Mouse (Mus musculus): ENCODE data around the gene 1700001C19Rik. TPM values are rescaled to one million over a fixed set of nuclear protein-coding genes. Genes with fewer than 3 reads are reported as not detected.

Gene 1700001C19Rik
- total and polyA plus RNA-seq, 2 experiments from 2014 or later: 0.14 to 0.35 TPM

DNA sequence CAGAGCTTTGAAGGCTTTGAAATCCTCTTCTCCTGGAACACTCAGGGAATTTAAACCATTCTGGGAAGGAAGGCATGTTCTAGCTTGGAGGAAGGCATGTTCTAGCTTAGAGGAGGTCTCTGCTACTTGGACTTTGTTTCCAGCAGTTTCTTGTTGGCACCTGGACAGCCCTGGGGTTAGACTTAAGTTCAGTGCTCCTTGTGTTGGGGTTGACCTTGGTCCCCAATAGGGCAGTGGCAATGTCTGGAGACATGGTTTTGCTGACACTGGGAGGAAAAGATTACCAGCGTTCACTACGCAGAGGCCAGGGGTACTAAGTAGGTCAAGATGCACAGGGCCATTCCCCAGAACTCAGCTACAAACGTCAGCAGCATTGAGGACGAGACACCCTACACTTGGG, 38.0 kb upstream of the 1700001C19Rik start:
- WGBS: 86% methylated on average over 4 of the region's 4 CpGs
- DNase-seq (no peak), ATAC-seq (no peak)
- Histone ChIP-seq H3K27ac (ENCODE audit: low read depth, low read length) (no peak overlapping the region), H3K4me1 (ENCODE audit: insufficient read depth) (no peaks in the 10 kb centered on the region), H3K36me3 (ENCODE audit: insufficient read depth) (no peaks in the 10 kb centered on the region), H3K9ac (no peak overlapping the region), H3K27me3 (ENCODE audit: insufficient read depth, low read length) (no peaks in the 10 kb centered on the region), H3K4me2 (ENCODE audit: low read depth) (no peak overlapping the region), H3K9me3 (ENCODE audit: low read length) (no peaks in the 10 kb centered on the region), H3K4me3 (ENCODE audit: low read depth, low read length) (no peak overlapping the region)
- no peak for TF ChIP-seq CTCF (IDR thresholded peaks at IDR 0.05; ENCODE audit: low read depth)

DNA sequence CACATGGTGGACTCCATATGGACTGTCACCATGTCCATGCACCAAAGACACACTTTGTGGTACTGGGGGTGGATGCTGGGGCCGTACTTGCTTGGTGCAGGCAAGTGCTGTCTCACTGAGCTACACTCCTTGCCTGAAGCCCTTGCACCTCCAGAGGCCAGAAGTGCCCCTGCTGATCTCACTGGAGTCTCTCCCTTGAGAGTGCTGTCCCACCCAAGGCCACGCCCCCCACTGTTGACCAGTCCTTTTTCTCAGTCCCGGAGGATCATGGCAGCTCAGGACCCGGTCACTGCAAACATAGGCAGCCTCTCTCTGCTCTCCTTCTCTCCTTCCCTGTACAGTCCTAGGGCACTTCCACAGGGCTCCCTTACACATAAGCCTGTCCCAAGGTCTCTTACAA, 37.1 kb upstream of the 1700001C19Rik start:
- no peak overlapping the region for H3K9ac ChIP-seq
- H3K36me3 ChIP-seq (ENCODE audit: insufficient read depth): no peaks in the 10 kb centered on the region
- no peak for TF ChIP-seq CTCF (IDR thresholded peaks at IDR 0.05; ENCODE audit: low read depth)
- no peak overlapping the region for H3K4me2 ChIP-seq (ENCODE audit: low read depth)
- 93% methylated on average over 4 of the region's 4 CpGs for WGBS
- ATAC-seq (no peak), DNase-seq (no peak)
- H3K4me3 ChIP-seq (ENCODE audit: low read depth, low read length): no peak overlapping the region
- H3K27me3 ChIP-seq (ENCODE audit: insufficient read depth, low read length): no peaks in the 10 kb centered on the region
- H3K27ac ChIP-seq (ENCODE audit: low read depth, low read length): no peak overlapping the region
- H3K4me1 ChIP-seq (ENCODE audit: insufficient read depth): no peaks in the 10 kb centered on the region
- no peaks in the 10 kb centered on the region for H3K9me3 ChIP-seq (ENCODE audit: low read length)

DNA sequence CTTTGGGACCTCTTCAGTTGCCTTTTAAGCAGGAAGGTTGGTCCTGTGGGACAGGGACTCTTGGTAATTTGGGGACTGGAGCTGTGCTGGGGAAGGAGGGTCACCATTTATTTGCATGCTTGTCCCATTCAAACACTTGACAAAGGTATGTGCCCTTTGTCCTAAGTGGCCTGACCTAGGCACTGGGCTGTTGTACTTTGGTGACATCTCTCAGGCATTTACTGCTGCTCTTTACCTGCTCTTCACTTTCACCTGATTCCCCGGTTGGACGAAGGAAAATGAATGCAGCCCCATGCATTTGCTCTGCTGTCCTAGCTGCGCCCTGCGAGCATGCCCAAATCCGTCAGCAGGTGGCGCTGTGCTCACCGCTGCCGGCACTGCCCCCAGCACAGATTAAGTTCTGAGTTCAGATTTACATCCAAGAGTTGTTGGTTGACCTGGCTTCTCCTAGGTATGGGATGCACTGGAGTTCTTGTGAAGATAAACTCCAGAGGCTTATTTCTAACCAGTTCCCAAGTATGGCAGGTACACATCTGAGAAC, 36.3 kb upstream of the 1700001C19Rik start:
- Histone ChIP-seq H3K9me3 (ENCODE audit: low read length) (no peaks in the 10 kb centered on the region), H3K36me3 (ENCODE audit: insufficient read depth) (no peaks in the 10 kb centered on the region), H3K4me2 (ENCODE audit: low read depth) (no peak overlapping the region), H3K27ac (ENCODE audit: low read depth, low read length) (no peak overlapping the region), H3K9ac (no peak overlapping the region), H3K4me1 (ENCODE audit: insufficient read depth) (no peaks in the 10 kb centered on the region), H3K4me3 (ENCODE audit: low read depth, low read length) (no peak overlapping the region), H3K27me3 (ENCODE audit: insufficient read depth, low read length) (peaks cover 1% of the 10 kb centered on the region)
- TF ChIP-seq CTCF (IDR thresholded peaks at IDR 0.05; ENCODE audit: low read depth): peak; percentile 74
- WGBS: 18% methylated on average over 8 of the region's 8 CpGs
- DNase-seq (no peak), ATAC-seq (no peak)

DNA sequence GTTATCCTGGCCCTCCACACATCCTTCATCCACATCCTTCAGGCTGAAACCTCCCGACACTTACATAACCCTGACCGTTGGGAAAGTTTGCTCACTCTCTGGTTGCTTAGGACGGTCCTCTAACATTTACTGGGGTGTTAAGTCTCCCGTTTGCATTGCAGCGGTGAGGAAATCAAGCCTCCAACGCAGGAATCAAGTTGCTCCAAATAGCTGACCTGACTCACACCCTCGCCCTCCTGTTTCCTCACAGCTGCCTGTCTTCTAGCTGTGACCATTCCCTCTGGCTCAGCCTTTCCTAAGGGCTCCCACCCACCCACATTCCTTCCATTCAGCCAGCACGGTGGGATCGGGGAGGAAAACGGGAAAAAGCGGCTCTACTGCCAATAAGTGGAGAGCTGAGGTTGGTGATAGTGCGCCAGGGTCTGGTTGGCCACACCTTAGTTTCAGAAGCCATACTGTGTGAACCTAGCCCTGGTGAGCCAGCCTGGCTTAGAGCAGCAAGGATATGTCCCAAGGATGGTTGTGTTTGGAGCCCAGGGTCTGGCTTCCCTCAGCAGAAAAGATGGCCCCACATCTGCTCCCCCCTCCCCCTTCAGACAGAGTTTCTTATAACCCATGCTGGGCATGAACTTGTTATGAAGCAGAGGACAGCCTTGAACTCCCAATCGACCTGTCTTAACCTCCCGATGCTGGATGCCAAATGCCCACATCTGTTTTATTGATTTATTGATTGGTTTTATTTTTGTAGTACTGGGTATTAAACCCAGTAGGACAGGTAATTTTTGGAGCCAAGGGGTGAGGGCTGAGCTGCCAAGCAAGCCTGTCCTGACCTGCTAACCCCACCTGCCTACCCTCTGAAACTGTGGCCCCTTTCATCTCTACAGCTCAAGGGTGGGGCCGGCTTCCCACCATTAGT, 35.5 kb upstream of the 1700001C19Rik start:
- H3K9ac ChIP-seq: no peak overlapping the region
- no peaks in the 10 kb centered on the region for H3K9me3 ChIP-seq (ENCODE audit: low read length)
- no peak for TF ChIP-seq CTCF (IDR thresholded peaks at IDR 0.05; ENCODE audit: low read depth)
- no peaks in the 10 kb centered on the region for H3K4me1 ChIP-seq (ENCODE audit: insufficient read depth)
- DNase-seq (no peak), ATAC-seq (no peak)
- WGBS: 52% methylated on average over 15 of the region's 15 CpGs
- H3K4me3 ChIP-seq (ENCODE audit: low read depth, low read length): no peak overlapping the region
- no peaks in the 10 kb centered on the region for H3K36me3 ChIP-seq (ENCODE audit: insufficient read depth)
- peaks cover 7% of the 10 kb centered on the region for H3K27me3 ChIP-seq (ENCODE audit: insufficient read depth, low read length)
- no peak overlapping the region for H3K4me2 ChIP-seq (ENCODE audit: low read depth)
- H3K27ac ChIP-seq (ENCODE audit: low read depth, low read length): no peak overlapping the region

DNA sequence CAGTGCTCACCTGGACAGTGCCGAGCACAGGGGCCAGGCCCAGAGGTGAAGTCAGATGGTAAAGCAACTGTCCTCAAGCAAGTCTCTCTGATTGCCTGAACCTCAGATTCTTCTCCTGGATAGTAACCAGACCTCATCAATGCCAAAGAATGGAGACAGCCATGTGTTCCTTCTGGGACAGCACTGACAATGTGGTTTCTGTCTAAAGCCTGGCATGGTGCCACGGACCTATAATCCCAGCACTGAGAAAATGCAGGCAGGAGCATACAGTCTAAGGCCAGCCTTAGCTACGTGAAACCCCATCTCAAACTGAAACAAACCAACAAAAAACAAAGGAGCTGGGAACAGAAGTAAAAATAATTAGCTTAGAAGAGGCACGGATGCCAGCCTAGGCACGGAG, 33.5 kb upstream of the 1700001C19Rik start:
- Histone ChIP-seq H3K9ac (no peak overlapping the region), H3K4me2 (ENCODE audit: low read depth) (no peak overlapping the region), H3K9me3 (ENCODE audit: low read length) (no peaks in the 10 kb centered on the region), H3K27ac (ENCODE audit: low read depth, low read length) (no peak overlapping the region), H3K4me3 (ENCODE audit: low read depth, low read length) (no peak overlapping the region), H3K36me3 (ENCODE audit: insufficient read depth) (no peaks in the 10 kb centered on the region), H3K4me1 (ENCODE audit: insufficient read depth) (no peaks in the 10 kb centered on the region), H3K27me3 (ENCODE audit: insufficient read depth, low read length) (peaks cover 11% of the 10 kb centered on the region)
- TF ChIP-seq CTCF (IDR thresholded peaks at IDR 0.05; ENCODE audit: low read depth): no peak
- WGBS: 36% methylated on average over 5 of the region's 5 CpGs
- ATAC-seq: no peak
- peak; percentile 36 for DNase-seq

DNA sequence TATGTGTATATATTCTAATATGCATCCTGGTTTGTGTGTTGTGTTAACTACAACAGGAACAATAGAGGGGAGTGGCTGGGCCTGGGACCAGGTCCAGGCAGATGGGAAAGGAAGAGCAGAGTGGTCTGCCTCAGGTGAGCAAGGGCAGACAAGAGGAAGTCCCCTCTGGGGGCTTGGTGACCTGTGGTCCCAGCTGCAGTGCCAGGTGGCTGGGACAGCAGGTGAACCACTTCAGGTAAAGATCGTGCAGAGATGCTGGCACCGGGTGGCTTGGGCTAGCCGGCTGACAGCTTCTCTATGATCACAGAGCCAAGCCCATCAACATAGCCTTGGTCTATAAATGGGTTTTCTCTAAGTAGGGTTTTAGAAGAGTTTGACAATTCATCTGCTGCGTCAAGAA, 32.9 kb upstream of the 1700001C19Rik start:
- Histone ChIP-seq H3K9ac (no peak overlapping the region), H3K27ac (ENCODE audit: low read depth, low read length) (no peak overlapping the region), H3K4me3 (ENCODE audit: low read depth, low read length) (no peak overlapping the region), H3K27me3 (ENCODE audit: insufficient read depth, low read length) (peaks cover 11% of the 10 kb centered on the region), H3K36me3 (ENCODE audit: insufficient read depth) (no peaks in the 10 kb centered on the region), H3K4me2 (ENCODE audit: low read depth) (no peak overlapping the region), H3K4me1 (ENCODE audit: insufficient read depth) (no peaks in the 10 kb centered on the region), H3K9me3 (ENCODE audit: low read length) (no peaks in the 10 kb centered on the region)
- no peak for DNase-seq
- ATAC-seq: no peak
- TF ChIP-seq CTCF (IDR thresholded peaks at IDR 0.05; ENCODE audit: low read depth): no peak
- 87% methylated on average over 4 of the region's 4 CpGs for WGBS

DNA sequence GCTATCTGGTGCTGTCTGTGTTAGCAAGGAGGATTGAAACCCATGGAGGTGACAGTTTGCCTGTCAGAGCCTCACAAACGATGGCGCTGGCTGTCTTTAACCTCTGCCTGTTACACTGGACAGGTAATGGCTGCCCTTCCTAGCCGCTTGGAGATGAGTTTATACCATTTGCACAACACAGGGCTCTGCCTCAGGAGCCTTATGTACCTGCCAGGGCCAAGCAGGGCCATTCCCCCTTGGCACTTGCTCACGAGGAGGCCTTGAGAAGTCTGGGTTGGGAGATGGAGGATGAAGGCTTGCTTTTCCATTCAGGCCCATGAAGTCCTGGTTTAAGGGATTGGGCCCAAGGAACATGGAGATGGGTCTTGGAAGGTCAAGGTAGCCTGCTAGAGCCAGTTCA, 32.5 kb upstream of the 1700001C19Rik start:
- no peak for TF ChIP-seq CTCF (IDR thresholded peaks at IDR 0.05; ENCODE audit: low read depth)
- no peaks in the 10 kb centered on the region for H3K4me1 ChIP-seq (ENCODE audit: insufficient read depth)
- no peak overlapping the region for H3K27ac ChIP-seq (ENCODE audit: low read depth, low read length)
- H3K4me2 ChIP-seq (ENCODE audit: low read depth): no peak overlapping the region
- H3K9ac ChIP-seq: no peak overlapping the region
- DNase-seq (no peak), ATAC-seq (no peak)
- H3K4me3 ChIP-seq (ENCODE audit: low read depth, low read length): no peak overlapping the region
- H3K27me3 ChIP-seq (ENCODE audit: insufficient read depth, low read length): peaks cover 11% of the 10 kb centered on the region
- WGBS: 83% methylated on average over 4 of the region's 4 CpGs
- H3K36me3 ChIP-seq (ENCODE audit: insufficient read depth): no peaks in the 10 kb centered on the region
- H3K9me3 ChIP-seq (ENCODE audit: low read length): no peaks in the 10 kb centered on the region

Data from forebrain, postnatal 0 days (tissue).